Mouse (Mus musculus) MEL (cell line): ENCODE data around the gene Hspa1a.
"Not testable (repeated sequence)": the region's sequence is repeated elsewhere in the genome, so short reads cannot be mapped to it uniquely, and the experiment has no call there.

Experiments
- CTCF ChIP-seq, 3 experiments: IDR thresholded peaks in 2 of 3; conservative IDR thresholded peaks in 1 of 3; 2 replicates each; pipeline ENCODE4 v1.5.1; 2011 to 2012; ENCODE audit warnings: low read length in 3 of 3, low read depth in 2 of 3, mild to moderate bottlenecking in 2 of 3, improper control_type of control experiment in 1 of 3, inconsistent platforms in 1 of 3, mixed read lengths in 1 of 3, moderate library complexity in 1 of 3; ENCODE audit not compliant: control insufficient read depth in 1 of 3, insufficient read depth in 1 of 3, poor library complexity in 1 of 3, severe bottlenecking in 1 of 3
- EP300 ChIP-seq, 2 experiments: IDR thresholded peaks; 2 replicates each; pipeline ENCODE4 v1.6.1; 2011; ENCODE audit warnings: improper control_type of control experiment in 2 of 2, low read length in 2 of 2, low read depth in 1 of 2, mild to moderate bottlenecking in 1 of 2
- MAZ ChIP-seq: IDR thresholded peaks from 2 replicates; pipeline ENCODE4 v1.6.1; 2012; ENCODE audit warnings: low read depth, mild to moderate bottlenecking, inconsistent platforms, low read length, improper control_type of control experiment
- MXI1 ChIP-seq: IDR thresholded peaks from 2 replicates; pipeline ENCODE4 v1.6.1; 2011; ENCODE audit warnings: mild to moderate bottlenecking, low read depth, low read length, improper control_type of control experiment
- POLR2A ChIP-seq, 2 experiments: IDR thresholded peaks; 2 replicates each; pipeline ENCODE4 v1.6.1; 2011 to 2012; ENCODE audit warnings: low read length in 2 of 2, mild to moderate bottlenecking in 2 of 2, control low read depth in 1 of 2, improper control_type of control experiment in 1 of 2, low read depth in 1 of 2, moderate library complexity in 1 of 2; ENCODE audit not compliant: control insufficient read depth in 1 of 2, insufficient read depth in 1 of 2, poor library complexity in 1 of 2
- POLR2AphosphoS5 ChIP-seq: IDR thresholded peaks from 2 replicates; pipeline ENCODE4 v1.6.1; 2012; ENCODE audit warnings: low read depth, borderline replicate concordance, mild to moderate bottlenecking, inconsistent platforms, low read length, moderate library complexity, mixed read lengths
- RAD21 ChIP-seq: IDR thresholded peaks from 2 replicates; pipeline ENCODE4 v1.6.1; 2011; ENCODE audit warnings: mild to moderate bottlenecking, low read depth, low read length, improper control_type of control experiment
- USF1 ChIP-seq: IDR thresholded peaks from 2 replicates; pipeline ENCODE4 v1.6.1; 2014; ENCODE audit warnings: low read depth, mild to moderate bottlenecking, inconsistent platforms, low read length, improper control_type of control experiment, moderate library complexity
- USF2 ChIP-seq, 2 experiments: IDR thresholded peaks; 2 replicates each; pipeline ENCODE4 v1.6.1; 2011 to 2012; ENCODE audit warnings: improper control_type of control experiment in 2 of 2, low read length in 2 of 2, borderline replicate concordance in 1 of 2, inconsistent platforms in 1 of 2, low read depth in 1 of 2, mild to moderate bottlenecking in 1 of 2; ENCODE audit not compliant: insufficient read depth in 1 of 2

- TF ChIP-seq POLR2A (IDR thresholded peaks at IDR 0.05; ENCODE audit: control insufficient read depth in 1 of 2, insufficient read depth in 1 of 2, low read depth in 1 of 2, low read length in 2 of 2, poor library complexity in 1 of 2); POLR2AphosphoS5; USF1; USF2 (IDR thresholded peaks at IDR 0.05; ENCODE audit: borderline replicate concordance in 1 of 2, insufficient read depth in 1 of 2, low read depth in 1 of 2, low read length in 2 of 2); MAZ; CTCF (IDR thresholded peaks at IDR 0.05 in 2 of 3, conservative IDR thresholded peaks at IDR 0.05 in 1 of 3; ENCODE audit: control insufficient read depth in 1 of 3, insufficient read depth in 1 of 3, low read depth in 2 of 3, low read length in 3 of 3, poor library complexity in 1 of 3, severe bottlenecking in 1 of 3); EP300 (IDR thresholded peaks at IDR 0.05; ENCODE audit: low read depth in 1 of 2, low read length in 2 of 2); MXI1; RAD21: not testable (repeated sequence)
These were observed at the start of gene Hspa1a, which contains the start of gene Hspa1l for GRCm38 (mm10) chr17:34972069-34972749.
